Mouse (Mus musculus) megakaryocyte-erythroid progenitor cell, adult 5-6 weeks (primary cell): ENCODE measurements at regions not wholly inside any gene's neighbourhood (a gene's known extent, or its start where the extent isn't known, plus 50 kb on each side); places are given as distances from the start of the nearest gene placed in this dataset.

Source experiments
- ATAC-seq: replicated peaks from 2 replicates; pipeline ENCODE4 v1.8.0; 2016; ENCODE audit warnings: mild to moderate bottlenecking, inconsistent platforms; ENCODE audit not compliant: severe bottlenecking, poor library complexity, low FRiP score, low TSS enrichment

DNA sequence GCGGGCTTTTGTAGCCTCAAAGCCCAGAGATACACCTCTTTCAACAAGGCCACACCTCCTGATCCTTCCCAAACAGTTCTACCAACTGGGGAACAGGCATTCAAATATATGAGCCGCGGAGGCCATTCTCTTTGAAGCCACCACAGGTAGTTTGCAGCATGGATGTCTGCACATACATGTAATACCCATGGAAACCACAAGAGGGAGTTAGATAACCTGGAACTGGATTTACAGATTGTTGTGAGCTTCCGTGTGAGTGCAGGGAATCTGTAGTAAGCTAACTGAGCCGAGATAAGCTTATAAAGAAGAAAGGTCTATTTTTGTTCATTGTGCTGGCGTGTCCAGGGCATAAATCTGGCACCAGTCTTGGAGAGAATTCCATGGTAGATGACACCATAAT lies 149.0 kb downstream of the Zfp281 start:
- ATAC-seq: peak; percentile 22; the same call in 1 of the 2 replicates

DNA sequence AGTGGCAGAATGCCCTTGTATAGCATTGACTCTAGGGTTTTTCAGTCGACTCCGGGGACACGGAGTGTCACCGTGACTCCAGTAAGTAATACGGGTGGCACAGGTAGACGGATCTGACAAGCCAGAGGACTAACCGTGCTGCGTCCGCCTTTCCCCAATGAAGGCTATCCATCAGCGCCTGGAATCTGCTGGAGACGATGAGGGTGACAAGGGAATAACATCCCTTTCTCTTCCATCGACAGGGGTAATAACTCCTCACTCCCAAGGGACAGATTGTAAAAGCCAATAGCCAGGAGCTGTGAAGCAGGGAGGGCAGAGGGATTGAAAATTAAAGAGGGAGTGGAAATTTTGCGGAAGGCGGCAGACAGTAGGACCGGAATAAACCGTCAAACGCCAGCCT lies 151.5 kb downstream of the Zfp281 start:
- ATAC-seq: no peak

- ATAC-seq: no peak
Measured at GRCm38 (mm10) chr1:136777263-136777980, 152.7 kb downstream of the Zfp281 start.

DNA sequence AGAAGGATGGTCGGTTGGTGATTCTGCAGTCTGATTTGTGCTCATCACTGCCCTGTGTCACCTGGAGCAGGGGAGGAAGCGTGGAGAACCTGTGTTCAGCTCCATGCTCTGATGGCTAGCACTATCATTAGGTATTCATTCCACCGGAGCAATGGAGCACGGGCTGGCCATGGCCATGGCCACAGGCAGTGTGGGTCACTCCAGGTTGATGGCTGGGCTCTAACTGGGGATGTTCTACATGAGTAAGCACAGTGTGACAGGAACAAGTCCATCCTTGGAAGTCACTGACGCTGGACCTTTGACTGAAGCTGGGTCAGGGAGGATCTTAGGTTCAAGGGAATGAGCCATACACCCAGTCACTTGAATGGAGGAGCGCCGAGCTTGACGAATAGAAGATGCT lies 154.7 kb downstream of the Zfp281 start:
- ATAC-seq: no peak

DNA sequence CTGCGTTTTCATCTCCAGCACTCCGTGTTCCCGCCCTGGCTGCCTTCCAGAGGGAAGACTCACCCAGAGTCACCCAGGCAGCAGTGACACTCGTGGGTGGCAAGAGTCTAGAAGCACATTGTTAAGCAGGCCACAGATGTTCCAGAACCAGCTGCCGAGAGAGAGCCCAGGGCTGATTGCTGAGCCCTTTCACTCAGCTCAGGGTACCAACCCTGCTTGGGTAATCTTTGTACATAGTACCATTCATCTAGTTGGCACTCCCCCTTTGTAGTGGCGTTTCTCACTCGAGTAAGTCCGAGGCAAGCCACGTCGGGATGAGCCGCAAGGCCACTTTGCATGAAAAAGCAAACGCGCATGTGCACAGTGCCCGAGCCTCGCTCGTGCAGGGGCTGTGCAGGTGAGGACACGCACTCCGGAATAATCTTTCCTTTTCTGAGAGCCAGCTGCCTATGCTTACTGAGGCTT lies 156.9 kb downstream of the Zfp281 start:
- ATAC-seq: no peak

GRCm38 (mm10) chr1:136782261-136782660 lies 157.6 kb downstream of the Zfp281 start:
- ATAC-seq: no peak

GRCm38 (mm10) chr1:136784178-136784577 lies 159.5 kb downstream of the Zfp281 start:
- no peak for ATAC-seq

DNA sequence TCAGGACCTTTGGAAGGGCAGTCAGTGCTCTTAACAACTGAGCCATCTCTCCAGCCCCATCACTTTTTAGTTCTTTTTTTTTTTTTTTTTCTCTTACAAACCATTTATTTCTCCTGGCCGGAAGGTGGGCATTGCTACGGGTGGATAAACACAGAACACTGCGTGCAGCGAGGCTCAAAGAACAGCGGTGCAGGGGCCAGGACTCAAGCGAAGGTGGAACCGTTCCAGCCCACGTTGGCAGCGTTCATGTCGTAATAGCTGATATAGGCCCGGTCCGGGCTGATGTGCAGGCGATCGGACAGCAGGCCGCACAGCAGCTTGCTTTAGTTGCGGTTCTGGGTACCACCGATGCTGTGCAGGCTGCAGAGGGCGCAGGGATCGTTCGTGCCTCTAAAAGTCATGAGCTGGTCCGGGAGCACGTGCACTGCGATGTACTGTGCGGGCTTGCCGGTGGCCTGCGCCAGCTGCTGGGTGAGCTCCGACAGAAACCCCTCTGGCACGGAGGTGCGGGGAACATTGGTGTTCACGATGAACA lies 164.3 kb downstream of the Zfp281 start:
- no peak for ATAC-seq

DNA sequence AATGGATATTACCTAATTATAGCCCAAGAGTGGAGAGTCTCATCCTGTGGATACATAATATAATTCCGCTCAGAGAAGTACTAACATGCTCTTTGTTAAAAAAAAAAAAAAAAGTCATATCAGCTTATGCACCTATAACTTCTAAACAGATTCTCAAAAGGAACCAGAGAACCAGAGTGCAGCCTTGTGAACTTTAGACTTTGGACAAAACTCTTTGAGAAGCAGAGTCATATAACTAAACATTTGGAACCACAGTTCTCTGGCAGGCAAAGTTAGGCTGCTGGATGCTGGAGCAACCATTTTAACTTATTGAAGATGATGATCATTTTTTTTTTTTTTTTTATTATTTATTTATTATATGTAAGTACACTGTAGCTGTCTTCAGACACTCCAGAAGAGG lies 166.9 kb downstream of the Zfp281 start:
- no peak for ATAC-seq
